Mouse (Mus musculus): ENCODE results near the gene Rbfox1.

Rbfox1 gene

DNA sequence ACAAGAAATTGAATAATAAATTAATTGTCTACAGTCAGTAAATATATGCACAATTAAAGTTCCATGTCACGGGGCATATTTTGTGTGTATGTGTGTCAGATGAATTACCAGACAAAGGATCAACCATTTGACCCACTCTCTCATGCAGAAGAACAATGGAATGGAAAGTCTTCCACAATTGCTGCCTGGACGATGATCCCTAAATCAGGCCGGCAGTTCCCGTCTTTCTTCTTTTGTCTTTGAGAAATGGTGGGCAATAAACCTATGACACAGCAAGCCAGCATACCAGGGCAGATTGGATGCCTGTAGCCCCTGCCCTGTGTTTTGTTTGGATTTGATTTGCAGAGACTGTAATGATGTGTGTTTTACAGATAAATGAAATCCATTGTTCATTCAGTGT lies 362.4 kb downstream of the Rbfox1 start:
- DNase-seq, result no peak

DNA sequence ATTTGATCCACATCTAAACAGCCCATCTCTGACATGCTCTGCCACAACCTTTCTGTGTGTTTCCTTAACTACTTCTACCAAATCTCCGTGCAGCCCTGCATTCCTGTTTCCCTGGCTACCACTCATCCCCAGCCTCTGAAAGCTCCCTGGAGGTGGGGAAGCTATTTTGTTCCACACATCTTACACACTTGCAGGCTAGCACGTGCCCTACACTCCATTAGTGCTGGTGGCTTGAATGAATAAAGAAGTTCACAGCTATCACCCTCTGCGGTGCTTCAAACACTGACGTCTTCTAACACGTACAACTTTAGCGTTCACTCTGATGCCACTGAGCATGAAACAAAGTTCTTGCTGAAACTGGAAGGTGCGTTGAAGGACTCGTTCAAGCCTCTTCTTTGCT lies 379.4 kb downstream of the Rbfox1 start:
- DNase-seq, result no peak

DNA sequence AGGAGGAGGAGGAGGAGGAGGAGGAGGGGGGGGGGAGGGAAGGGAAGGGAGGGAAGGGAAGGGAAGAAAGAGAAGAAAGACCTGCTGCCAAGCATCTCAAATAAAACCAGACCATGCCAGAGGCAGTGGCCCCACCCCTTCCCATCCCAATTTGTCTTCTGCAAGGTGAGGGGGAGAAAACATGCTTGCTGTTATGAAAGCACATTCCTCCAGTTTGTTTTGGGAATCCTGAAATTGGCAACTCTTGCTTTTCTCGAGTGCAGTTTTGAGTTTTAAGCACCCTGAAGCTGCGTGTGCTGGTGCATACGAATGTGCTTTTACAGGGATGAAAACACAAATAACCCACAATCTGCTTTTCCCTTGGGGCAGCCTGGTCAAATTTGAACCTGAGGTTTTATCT lies 380.5 kb downstream of the Rbfox1 start:
- DNase-seq, result no peak

DNA sequence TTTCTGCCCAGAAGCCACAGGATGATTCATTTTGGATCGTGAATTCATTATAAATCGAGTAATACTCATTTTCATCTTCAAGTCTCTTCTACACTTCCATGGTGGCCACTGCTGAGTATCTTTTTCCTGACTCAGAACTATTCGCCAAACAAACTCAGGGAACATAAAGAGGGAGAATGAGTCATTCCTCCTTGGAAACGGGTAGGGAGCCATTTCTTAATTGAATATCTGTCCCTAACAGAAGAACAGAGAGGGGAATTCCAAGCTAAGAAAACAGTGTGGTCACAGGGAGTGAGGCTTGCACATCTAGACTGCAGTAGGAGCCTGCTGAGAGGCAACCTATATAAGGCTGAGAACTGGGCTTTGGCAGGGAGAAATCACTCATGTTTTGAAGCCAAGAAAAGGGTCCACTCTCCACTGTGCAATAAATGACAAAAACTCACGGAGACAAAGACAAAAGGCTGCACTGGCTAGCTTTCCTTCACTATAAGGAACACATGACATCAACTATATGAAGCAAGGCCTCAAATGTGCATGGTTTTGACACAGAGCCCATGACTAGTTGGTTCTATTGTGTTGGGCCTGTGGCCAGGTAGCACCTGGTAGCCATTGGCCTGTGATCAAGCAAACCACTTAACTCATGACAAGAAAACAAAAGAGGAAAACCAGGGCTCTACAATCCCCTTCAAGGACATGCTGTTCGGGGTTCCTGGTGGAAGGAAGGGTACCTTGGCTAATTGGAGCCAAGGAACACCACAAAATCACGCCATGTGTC lies 386.6 kb downstream of the Rbfox1 start:
- DNase-seq, result peak; percentile 46

DNA sequence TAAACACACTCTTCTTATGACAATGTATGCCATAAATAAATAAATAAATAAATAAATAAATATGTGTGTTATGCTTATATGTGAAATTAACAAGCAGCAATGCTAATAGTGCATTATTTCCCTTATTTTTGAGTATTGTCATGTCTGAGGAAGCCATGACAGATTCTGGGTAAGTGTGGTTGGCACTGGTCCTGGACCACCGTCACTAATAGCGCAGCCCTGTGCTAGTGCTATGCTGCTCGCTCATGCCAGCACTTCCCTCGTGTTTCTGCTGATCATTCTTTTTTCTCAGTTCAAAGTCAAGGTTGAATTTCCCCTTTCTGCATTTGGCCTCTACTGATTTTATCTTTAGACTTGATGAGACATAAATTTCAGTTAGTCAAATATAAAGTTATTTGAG lies 398.3 kb downstream of the Rbfox1 start:
- DNase-seq, result no peak

DNA sequence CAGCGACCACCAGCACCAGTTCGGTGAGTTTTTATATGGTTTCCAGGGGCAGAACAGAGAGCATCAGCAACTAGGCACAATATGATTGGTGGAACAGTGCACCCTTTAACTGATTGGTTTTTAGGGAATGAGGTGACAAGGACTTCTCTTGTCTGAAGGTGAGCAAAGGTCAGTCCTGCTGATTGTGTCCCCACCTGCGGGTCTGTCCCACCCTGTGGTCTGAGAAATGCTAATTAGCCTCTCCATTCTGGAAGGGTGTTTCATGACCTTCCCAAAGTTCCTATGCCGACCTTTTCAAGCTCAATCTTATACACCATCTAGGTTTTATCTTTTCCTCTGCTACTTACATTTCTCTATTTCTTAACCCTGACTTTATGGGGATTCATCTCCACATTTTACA lies 399.2 kb downstream of the Rbfox1 start:
- DNase-seq, result no peak

DNA sequence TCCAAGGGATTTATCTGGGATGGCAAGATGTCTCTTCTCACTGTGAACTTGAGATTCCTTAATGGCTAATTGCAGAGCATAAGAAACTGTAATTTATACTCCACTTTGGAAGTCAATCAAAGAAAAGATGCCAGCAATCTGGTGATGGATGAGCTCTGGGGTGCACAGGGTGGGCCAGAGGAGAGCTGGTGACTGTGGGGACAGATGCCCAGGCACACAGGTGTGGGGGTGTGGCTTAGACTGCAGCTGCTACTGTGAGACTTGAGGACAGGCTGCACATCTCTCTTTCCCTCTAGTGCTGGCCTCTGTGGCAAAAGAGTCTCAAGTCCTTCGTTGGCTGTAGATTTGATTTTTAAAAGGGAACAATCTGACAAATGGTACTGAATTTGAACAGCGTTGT lies 402.5 kb downstream of the Rbfox1 start:
- no peak for DNase-seq

DNA sequence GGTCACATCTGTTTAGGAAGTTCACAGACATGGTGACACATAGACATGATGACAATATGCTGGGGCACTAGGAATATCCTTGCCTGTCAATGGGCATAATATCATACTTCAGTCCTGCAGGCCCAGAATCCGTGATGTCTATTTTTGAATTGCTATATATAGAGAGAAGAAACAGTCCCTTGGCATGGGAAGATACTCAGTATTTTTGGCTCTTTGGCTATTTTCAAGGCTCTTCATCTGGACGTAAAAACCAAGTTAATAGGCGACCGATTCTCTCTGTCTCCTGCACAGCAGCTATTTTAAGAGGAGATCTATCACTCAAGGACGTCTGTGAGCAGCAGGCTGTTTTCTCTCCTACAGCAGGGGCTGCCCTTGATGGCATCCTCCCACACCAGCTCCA lies 415.0 kb downstream of the Rbfox1 start:
- no peak for DNase-seq

DNA sequence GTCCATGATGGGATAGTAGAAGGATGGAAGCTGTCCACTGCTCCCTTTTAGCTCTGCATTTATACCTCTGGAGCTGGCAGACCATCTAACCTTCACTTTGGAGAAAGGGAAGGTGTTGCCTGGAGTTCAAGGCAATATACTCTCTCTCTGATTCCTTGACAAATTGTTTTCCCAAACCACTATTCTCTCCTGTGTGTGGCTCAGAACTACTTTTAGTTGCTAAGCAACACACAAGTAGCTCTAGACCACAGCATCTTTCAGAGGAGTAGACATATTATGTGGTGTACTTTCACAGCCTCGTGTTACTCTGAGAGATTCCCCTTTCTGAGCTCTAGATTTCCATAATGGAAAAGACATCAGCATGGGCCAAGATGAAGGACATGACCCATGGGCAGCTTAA lies 417.9 kb downstream of the Rbfox1 start:
- no peak for DNase-seq

DNA sequence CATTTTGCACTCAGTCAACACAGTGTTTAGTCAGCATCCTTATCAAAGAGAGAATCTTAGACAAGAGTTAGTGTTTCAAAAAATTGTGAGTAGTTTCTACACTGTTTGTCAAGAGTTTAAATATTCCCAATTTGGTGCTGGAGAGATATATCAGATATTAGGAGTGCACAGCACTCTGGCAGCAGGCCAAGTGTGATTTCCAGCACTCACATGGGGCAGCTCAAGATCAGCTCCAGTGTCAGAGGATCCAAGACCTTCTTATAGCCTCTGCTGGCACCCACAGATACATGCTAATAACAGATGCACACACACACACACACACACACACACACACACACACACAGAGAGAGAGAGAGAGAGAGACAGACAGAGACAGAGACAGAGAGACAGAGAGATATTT lies 424.8 kb downstream of the Rbfox1 start:
- no peak for DNase-seq

DNA sequence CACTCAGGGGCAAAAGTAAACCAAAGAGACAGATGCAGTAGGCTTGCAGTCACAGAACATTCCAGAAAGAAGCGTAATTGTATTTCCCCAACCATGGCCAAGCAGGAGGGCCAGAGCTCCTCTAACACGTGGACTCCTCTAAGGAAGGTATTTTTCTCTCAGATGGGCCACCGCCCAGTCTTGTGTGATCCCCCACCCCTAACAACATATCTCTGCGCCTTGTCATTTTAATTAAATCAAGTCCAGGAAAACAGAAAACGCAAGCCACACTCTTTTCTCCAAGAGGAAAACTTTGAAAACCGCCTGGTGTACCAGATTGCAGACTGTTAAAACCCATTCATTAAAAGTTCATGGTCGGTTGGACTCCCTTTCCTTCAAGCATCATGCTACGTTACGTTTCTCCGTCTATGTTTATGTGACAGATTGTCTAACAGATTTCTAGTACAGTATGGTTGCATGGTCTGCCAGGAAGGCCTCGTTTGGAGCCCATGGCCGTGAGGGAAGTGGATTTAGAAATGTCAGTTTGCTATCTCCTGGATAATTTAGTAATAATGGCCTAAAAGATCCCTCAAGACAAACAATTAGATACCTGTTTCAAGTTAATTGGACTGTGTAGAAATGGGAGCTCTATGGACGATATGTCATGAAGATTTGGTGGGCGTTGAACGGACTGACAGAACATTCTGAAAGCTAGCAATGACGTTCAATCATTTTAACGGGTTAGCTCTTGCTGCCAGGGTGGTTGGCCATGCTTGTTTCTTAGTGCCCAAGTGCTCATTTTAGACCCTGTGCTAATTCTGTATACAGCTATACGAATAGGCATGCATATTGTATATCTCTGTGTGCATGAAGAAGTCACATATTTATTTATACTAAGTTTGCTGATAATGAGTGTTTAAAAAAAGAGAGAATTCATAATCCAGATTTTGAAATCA lies 425.9 kb downstream of the Rbfox1 start:
- DNase-seq, result no peak

DNA sequence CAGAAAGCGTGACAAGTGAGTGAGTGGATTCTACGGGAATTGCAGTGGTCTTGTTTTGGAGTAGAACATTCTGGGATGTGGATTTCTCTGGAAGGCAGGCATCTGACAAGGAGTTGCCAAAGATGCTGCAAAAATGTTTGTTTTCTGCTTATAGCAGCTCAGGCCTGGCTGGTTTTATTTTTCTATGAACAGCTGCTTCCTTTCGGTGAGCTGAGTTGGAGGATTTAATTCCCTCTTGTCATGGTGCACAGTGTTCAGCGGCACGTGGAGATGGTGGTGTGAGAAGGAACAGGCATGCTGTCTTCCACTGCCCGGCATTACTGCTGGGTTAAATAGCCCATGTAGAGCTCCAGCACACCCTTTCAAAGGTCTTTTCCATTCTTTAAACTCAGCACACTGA lies 428.5 kb downstream of the Rbfox1 start:
- no peak for DNase-seq

DNA sequence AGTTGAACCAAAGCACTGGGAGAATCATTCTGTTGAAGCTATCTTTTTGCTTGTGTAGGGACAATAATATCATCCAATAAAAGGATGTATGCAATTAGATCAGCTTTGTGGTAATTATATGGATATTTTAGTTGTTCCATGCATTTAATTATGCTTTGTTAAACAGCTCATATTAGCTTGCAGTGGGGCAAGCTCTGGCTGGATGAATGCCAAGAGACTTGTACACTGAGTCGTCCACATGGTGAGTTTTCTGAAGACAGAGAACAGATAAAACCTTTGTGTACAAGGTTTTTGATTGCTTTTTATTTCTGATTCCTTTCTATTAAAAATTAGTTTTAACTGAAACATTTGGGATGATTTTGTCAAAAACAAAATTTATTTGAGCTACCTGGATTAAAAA lies 439.7 kb downstream of the Rbfox1 start:
- DNase-seq, result no peak

DNA sequence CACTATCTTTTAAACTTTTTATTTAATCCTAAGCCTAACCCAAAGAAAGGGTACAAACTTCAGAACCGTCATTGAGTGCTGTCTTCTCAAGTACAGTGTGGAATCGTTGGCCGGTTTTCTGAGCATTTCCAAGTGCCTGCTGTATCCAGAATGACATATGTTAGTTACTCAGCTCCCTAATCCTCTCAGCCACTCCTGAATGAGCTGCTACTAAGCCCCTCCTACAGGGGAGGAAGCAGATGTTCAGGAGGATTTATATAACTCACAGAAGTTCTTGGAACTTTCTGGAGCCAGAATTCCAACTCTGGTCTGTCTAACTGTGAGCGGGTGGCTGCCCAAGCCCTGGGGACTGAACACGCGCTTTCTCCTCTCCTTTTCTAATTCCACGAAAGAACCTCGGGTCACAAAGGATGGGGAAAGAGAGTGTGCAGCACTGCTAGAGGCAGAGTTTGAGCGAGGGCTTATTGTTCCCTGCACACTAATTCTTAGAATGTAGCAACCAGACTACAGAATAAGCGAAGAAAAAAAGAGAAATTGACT lies 446.3 kb downstream of the Rbfox1 start:
- DNase-seq, result no peak

DNA sequence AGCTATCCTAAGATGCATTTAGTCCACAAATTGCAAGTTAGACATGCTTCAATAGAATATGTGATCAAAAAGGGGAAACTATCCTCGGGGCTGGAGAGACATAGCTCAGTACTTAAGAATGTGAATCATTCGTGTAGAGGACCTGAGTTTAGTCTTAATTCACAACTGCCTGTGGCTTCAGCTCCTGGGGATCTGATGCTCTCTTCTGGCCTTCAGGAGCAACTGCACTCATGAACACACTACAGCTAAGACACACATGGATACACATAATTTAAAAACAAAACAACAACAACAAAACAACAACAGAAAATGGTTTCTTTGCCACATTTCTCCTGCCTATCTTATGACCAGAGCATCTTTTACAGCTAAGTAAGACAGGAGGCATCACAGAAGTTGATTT lies 448.1 kb downstream of the Rbfox1 start:
- DNase-seq, result no peak

DNA sequence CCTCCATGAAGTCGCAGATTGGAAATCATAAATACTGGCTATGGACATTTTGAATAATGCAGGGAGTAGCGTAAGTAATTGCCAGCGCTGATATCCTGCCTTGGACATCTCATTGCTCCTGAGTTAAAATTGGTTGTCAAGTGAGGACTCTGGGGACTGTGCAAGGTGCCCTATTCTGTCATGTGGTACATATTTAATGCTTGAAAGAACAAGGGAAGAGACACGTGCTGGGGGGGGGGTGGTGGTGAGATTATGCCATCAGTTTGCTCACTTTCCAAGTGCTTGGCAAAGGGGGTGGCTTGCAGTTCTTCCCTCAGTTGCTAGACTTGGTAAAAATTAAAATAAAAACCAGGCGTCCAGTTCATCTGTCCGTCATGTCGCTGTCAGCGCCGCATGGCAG lies 462.9 kb downstream of the Rbfox1 start:
- no peak for DNase-seq

DNA sequence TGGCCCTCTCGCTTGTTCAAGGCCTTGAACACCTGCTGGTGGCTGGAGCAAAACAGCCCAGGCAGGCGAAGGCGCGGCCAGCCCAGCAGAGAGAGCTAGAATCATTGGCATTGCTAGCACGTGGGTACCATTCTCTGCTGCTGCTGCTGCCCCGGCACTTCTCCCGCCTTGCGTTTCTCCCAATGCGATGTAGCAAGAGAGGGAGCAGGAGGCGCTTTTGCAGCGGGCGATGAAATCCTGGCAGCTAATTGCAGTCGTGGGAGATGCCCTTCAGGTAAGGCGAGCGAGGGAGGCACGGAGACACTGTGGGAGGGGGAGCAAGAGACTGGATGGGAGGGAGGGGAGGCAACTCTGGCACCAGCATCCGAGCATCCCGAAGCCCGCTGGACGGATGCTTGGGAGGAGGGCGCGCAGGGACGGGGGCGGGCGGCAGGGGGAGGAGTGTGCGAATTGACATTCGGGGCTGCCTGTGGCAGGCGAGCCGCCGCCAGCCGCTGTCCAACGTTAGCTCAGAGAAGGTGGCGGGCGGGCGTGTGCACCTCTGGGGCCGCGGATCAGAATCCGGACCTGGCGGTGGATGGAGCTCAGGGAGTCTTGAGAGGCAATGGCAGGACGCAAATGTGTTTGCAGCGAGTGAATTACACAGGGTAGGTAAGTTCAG lies 463.6 kb downstream of the Rbfox1 start:
- DNase-seq, result peak; percentile 75

DNA sequence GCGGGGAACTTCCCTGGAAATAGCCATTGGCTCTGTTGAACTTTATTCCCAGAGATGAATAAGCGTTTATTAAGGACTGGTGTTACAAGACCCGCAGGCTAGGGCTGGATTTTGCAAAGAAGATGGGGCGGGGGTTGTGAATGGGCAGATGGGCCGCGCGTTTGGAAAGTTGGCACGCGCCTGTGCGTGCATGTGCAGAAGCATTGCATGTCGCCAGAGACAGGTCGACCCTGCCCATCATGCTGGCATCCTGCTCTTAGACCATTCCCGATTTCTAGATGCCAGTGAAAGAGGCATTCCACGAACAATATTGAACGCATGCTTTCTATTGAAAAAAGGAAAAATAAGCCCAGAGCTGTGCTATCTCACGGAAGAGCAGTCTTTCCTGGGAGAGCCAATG lies 464.2 kb downstream of the Rbfox1 start:
- DNase-seq, result peak; percentile 56

DNA sequence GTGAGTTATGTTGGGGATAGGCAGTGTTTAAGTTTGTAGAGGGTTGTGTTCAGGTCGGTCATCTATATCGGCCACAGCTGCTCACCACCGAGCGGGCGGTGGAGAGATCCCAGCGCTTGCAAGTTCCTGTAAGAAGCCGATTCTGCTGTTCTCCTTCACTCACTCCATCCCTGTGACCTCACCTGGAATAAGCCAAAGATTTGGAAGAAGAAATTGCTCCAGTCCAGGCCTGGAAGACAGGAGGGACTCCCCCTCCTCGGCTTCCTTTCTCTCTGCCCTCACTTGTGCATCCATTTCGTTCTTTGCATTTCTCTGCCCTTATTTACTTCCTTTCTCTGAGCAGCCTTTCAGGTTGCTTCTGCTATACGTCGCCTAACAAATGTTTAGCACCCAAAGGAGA lies 465.1 kb downstream of the Rbfox1 start:
- no peak for DNase-seq

DNA sequence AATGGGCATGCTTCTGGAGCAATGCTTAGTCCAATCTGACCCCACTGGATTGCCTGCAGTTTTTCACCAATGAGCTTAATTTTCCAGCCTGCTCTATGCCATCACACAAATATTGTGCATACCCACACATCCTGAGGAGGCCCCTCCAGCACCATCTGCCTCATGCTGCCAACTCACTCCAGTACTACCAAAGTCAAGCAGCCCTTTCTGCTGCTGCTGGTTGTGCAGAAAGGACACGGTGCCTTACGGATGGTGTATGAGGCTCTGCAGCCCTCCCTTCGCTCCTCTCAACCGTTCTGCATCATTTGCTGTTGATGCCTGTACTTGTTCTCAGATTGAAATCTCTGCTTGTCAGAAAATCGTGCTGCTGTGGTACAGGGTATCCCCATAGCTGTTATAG lies 468.0 kb downstream of the Rbfox1 start:
- no peak for DNase-seq

DNA sequence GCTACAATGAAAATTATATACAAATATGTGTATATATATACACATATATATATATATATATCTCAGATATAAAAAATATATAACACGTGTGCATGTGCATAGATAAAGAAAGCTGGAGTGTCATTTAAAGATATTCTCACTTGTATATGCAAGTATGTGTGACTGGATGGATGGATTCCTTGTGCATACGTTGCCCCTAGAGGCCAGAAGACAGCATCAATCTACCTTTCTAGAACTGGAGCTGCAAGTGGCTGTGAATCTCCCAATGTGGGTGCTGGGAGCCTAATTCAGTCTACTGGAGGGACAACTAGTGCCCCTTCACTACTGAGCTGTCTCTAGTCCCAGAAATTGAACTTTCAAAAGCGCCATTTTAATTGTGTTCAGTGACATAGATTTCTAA lies 471.8 kb downstream of the Rbfox1 start:
- DNase-seq, result no peak

DNA sequence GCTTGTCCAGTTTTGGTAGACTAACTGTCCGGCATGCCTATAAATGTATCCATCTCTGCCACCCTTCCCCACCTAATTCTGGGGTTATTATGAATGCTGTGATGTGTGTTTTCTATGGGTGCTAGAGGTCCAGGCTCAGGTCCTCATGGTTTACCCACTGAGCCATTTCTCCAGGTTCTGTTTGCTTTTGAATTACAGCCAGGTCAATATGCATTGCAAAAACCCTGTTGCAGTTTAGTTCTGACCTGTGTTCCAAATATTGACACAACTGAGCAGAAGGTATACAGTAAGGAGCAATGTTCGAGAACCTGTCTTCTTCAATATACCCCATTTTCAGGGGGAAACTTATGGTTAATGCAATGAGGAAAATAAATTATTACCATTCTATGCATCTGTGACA lies 480.6 kb downstream of the Rbfox1 start:
- no peak for DNase-seq

DNA sequence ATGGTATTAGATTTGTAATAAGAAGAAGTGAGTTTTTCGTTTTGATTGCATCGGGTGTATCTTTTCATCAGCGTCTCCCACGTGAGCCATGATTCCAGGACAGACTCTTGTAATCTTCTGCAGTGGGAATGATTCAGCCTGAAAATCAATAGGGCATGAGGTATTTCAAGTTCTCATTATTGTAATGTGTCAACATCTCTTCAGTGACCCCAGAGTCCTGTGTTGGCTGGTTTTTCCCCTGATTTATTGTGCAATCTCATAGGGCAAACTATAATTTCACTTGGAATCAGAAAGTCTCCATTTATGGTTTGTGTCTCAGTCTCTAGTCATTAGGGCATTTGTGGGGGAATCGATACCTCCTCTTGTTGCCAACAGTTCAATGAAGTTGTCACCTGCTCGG lies 481.5 kb downstream of the Rbfox1 start:
- no peak for DNase-seq

DNA sequence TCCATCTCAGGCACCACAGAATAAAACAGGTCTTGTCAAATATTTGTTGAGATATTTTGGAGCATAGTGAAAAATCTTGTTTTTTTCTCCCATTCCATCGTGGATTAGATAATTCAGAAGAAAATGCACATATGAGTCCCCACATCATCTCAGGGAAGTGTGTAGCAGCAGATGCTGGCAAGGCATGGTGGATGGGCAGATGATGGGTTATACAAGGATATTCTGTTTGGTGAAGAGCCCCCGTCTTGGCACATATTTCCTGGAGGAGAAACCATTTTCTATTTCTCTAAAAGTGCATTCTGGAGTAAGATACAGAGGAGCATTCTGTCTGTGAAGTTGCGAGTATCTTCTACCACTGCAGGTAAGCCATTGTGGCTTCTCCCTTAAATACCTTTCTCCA lies 495.8 kb downstream of the Rbfox1 start:
- DNase-seq, result no peak

All from cerebellum, adult 11 months (tissue).